Mouse (Mus musculus) testis, adult 2 months (tissue): Measurements from ENCODE around the gene Map3k12.

Experiments
- CTCF ChIP-seq: fragments of 200-500 bp; IDR thresholded peaks from 2 replicates; pipeline ENCODE4 v1.5.1; 2012; ENCODE audit warnings: low read depth, mild to moderate bottlenecking, inconsistent platforms, low read length, moderate library complexity; ENCODE audit not compliant: control insufficient read depth, insufficient read depth, insufficient replicate concordance
- POLR2A ChIP-seq: fragments of 200-500 bp; IDR thresholded peaks from 2 replicates; pipeline ENCODE4 v1.6.1; 2012; ENCODE audit warnings: low read depth, mild to moderate bottlenecking, inconsistent platforms, low read length, moderate library complexity; ENCODE audit not compliant: control insufficient read depth

- peak; percentile 46; the same call in 1 of the 2 replicates for TF ChIP-seq CTCF
- TF ChIP-seq POLR2A, result no peak
Measured at GRCm38 (mm10) chr15:102527936-102528335, 11.1 kb upstream of the Map3k12 start.
